Mouse (Mus musculus) layer of hippocampus, postnatal 14 days (tissue): ENCODE measurements around the gene Spink4. TPM values are rescaled to one million over a fixed set of nuclear protein-coding genes. Genes with fewer than 3 reads are reported as not detected.

Experiments used
- DNase-seq, 2 experiments: peaks; one replicate each; pipeline ENCODE4 v3.0.0; 2021 to 2022; ENCODE audit warnings: low spot score in 2 of 2, mixed read lengths in 1 of 2
- long read RNA-seq, 2 experiments: library from polyadenylated mRNA; stranded (forward); transcript quantifications; one replicate each; pipeline ENCODE4 v2.0.0; 2021
- total RNA-seq, 2 experiments: library from RNA; stranded (reverse); gene quantifications; 2 replicates each; pipeline ENCODE4 v1.2.3; 2021

The Spink4 gene
- total RNA-seq, result not detected
- long read RNA-seq, experiment 1, result 0 reads
- long read RNA-seq, experiment 2, result 0 reads

GRCm38 (mm10) chr4:40919785-40920184, at the start of gene Spink4:
Gene Spink4 (plus strand): TSS chr4:40920052.
- no peak for DNase-seq

- no peak for DNase-seq
Observed at GRCm38 (mm10) chr4:40870206-40870605, 49.6 kb upstream of the Spink4 start.

GRCm38 (mm10) chr4:40872129-40872528, 47.7 kb upstream of the Spink4 start:
- no peak for DNase-seq

- DNase-seq, result no peak
Observed at GRCm38 (mm10) chr4:40873320-40873719, 46.5 kb upstream of the Spink4 start.

GRCm38 (mm10) chr4:40874151-40874600, 45.7 kb upstream of the Spink4 start:
- DNase-seq, result peak in 1 of 2 experiments; percentile 31

GRCm38 (mm10) chr4:40874794-40875552, 44.9 kb upstream of the Spink4 start:
- no peak for DNase-seq

GRCm38 (mm10) chr4:40875842-40876241, 44.0 kb upstream of the Spink4 start:
- peak; percentile 70 to 89 for DNase-seq

- peak; percentile 20 to 22 for DNase-seq
Observed at GRCm38 (mm10) chr4:40876814-40877371, 43.0 kb upstream of the Spink4 start.

- DNase-seq, result no peak
Observed at GRCm38 (mm10) chr4:40877528-40877927, 42.3 kb upstream of the Spink4 start.

GRCm38 (mm10) chr4:40883200-40883599, 36.7 kb upstream of the Spink4 start:
- no peak for DNase-seq

- DNase-seq, result peak in 1 of 2 experiments; percentile 34
Observed at GRCm38 (mm10) chr4:40884282-40885165, 35.3 kb upstream of the Spink4 start.

- peak in 1 of 2 experiments; percentile 21 for DNase-seq
Observed at GRCm38 (mm10) chr4:40885166-40885525, 34.7 kb upstream of the Spink4 start.

GRCm38 (mm10) chr4:40885883-40886282, 34.0 kb upstream of the Spink4 start:
- no peak for DNase-seq

GRCm38 (mm10) chr4:40888839-40889238, 31.0 kb upstream of the Spink4 start:
- no peak for DNase-seq

- DNase-seq, result no peak
Observed at GRCm38 (mm10) chr4:40889252-40889651, 30.6 kb upstream of the Spink4 start.

- DNase-seq, result no peak
Observed at GRCm38 (mm10) chr4:40889983-40890382, 29.9 kb upstream of the Spink4 start.

GRCm38 (mm10) chr4:40891206-40891605, 28.6 kb upstream of the Spink4 start:
- no peak for DNase-seq

GRCm38 (mm10) chr4:40895118-40895517, 24.7 kb upstream of the Spink4 start:
- no peak for DNase-seq

GRCm38 (mm10) chr4:40895646-40896045, 24.2 kb upstream of the Spink4 start:
- no peak for DNase-seq

- DNase-seq, result no peak
Observed at GRCm38 (mm10) chr4:40898476-40899044, 21.3 kb upstream of the Spink4 start.

- no peak for DNase-seq
Observed at GRCm38 (mm10) chr4:40899264-40899663, 20.6 kb upstream of the Spink4 start.
